Mouse (Mus musculus) kidney, embryonic 14.5 days (tissue): Measurements from ENCODE around the gene Tecpr2. TPM values are rescaled to one million over a fixed set of nuclear protein-coding genes. Genes with fewer than 3 reads are reported as not detected.

Experiments
- ATAC-seq: fragments of 200-750 bp; cut with Nextera tagmentation; 2 replicates; pipeline ENCODE4 v1.8.0; 2017; ENCODE audit warnings: moderate number of reproducible peaks, mild to moderate bottlenecking, moderate TSS enrichment, moderate library complexity; ENCODE audit not compliant: low FRiP score, low TSS enrichment
- H3K27ac ChIP-seq: fragments of 300-500 bp; sonication (generic); 2 replicates; pipeline ENCODE4 v1.5.1; 2014; ENCODE audit warnings: low read depth, mild to moderate bottlenecking, low read length, moderate library complexity, mixed read lengths
- H3K27me3 ChIP-seq: fragments of 300-500 bp; sonication (generic); 2 replicates; pipeline ENCODE4 v1.6.1; 2014; ENCODE audit warnings: mild to moderate bottlenecking, low read length; ENCODE audit not compliant: control insufficient read depth, insufficient read depth
- H3K36me3 ChIP-seq: fragments of 300-500 bp; sonication (generic); 2 replicates; pipeline ENCODE4 v1.6.1; 2014; ENCODE audit warnings: low read length, mixed read lengths; ENCODE audit not compliant: control insufficient read depth, insufficient read depth
- H3K4me1 ChIP-seq: fragments of 300-500 bp; sonication (generic); 2 replicates; pipeline ENCODE4 v1.6.1; 2014; ENCODE audit warnings: low read length, mixed read lengths; ENCODE audit not compliant: control insufficient read depth, insufficient read depth
- H3K4me2 ChIP-seq: fragments of 300-500 bp; sonication (generic); replicated peaks from 2 replicates; pipeline ENCODE4 v1.6.1; 2014; ENCODE audit warnings: low read depth, mild to moderate bottlenecking, low read length
- H3K4me3 ChIP-seq: fragments of 300-500 bp; sonication (generic); 2 replicates; pipeline ENCODE4 v1.5.1; 2014; ENCODE audit warnings: mild to moderate bottlenecking, low read length
- H3K9ac ChIP-seq: fragments of 300-500 bp; sonication (generic); 2 replicates; pipeline ENCODE4 v1.6.1; 2014; ENCODE audit warnings: low read depth, mild to moderate bottlenecking, low read length, moderate library complexity
- H3K9me3 ChIP-seq: fragments of 300-500 bp; sonication (generic); 2 replicates; pipeline ENCODE4 v1.6.1; 2016; ENCODE audit warnings: low read length; ENCODE audit not compliant: control insufficient read depth
- WGBS: fragments of 180-500 bp; shearing (Covaris S2); extraction: QIAGEN DNeasy Blood & Tissue Kit; methylation state at CpG from one replicate; pipeline ENCODE4 v1.1.7; 2014; 5-methylcytosine and 5-hydroxymethylcytosine counted together
- polyA plus RNA-seq: library from polyadenylated mRNA; unstranded; fragments of >200 nt; fragmentation: Nextera tagmentation; extraction: Ambion mirVana; gene quantifications from 2 replicates; pipeline ENCODE4 v1.2.1, GENCODE M21; 2014

Tecpr2 gene
- polyA plus RNA-seq, 1 experiment from 2014 or later, result 3.6 TPM

DNA sequence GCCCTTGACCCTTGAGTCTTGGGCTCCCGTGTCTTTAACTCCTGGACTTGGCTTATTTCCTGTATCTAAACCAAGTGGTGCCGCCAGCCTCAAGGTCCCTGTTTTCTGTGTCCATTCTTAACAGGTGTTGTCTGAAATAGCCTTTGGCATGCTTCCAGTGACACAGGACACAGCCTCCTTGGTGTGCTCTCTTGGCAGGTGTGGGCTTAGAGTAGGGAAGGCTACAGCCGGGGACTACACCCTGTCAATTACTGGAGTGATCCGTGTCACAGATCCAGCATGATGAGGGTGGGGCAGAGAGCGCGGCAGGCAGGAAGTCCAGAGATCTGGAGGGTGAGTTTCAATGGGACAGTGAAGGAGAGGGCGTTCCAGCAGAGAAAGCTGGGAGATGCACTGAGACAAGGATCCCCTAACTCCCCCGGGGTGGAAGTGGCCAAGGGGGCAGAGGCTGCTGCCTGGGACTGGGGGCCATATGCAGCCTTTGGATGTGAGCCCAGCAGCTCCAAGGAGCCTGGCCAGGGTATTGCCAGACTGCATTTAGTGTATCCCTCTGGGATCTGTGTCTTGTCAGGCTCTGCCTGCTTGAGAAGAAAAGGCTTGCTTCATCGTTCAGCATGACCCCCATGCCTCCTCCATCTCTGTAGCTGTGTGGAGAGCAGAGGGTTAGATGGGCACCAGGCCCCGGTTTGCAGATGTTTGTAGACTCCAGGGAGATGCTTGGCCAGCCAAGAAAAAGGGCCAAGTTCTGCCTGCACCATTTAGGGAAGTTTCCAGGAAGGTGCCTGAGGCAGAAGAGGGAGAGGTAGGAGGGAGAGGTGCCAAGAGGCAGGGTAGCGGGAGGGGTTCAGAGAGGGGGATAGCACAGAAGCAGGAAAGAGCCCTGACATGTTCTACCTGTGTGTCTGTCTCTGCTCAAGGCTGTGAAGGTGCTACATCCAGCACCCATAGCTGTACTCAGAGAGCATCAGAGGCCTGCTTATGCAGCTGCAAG, 119.7 kb downstream of the Tecpr2 start:
- H3K27ac ChIP-seq, result no peak overlapping the region
- H3K4me2 ChIP-seq, result no peak overlapping the region

DNA sequence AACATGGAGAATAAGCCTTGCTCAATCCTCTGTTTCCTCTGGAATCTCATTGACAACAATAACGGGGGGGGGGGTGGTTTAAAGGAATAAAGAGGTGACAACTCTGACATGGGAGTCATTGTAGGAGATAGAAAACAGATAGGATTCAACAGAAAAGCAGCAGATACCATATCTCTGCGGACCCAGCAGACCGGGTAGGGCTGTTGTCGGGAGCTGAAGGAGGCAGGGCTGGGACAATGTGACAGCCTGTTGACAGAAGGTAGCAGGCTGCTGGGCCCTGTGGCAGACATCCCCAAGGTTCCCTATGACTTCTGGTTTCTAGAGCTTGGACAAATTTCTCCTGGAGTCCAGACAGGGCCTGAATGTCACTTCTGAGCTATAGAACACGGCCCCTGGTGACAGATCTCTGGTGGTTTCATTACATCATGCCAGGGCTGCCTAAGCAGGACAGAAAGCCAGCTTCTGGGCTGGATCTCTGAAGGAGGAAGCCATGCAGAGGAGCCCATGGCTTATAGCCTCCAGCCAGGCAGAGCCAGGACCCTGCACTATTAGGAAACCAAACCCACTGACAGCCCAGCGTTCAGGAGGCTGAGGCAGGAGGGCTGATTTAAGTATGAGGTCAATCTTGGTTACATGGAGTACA, 120.7 kb downstream of the Tecpr2 start:
- no peak for ATAC-seq
- no peak overlapping the region for H3K9ac ChIP-seq
- no peak overlapping the region for H3K4me3 ChIP-seq
- peaks cover 4% of the 10 kb centered on the region; the same call in 1 of the 2 replicates for H3K9me3 ChIP-seq
- H3K4me2 ChIP-seq, result no peak overlapping the region
- no peak overlapping the region for H3K27ac ChIP-seq
- H3K4me1 ChIP-seq, result peaks cover 19% of the 10 kb centered on the region; the same call in 1 of the 2 replicates
- H3K36me3 ChIP-seq, result no peaks in the 10 kb centered on the region
- no peaks in the 10 kb centered on the region for H3K27me3 ChIP-seq
- 75% methylated on average over 6 of the region's 6 CpGs for WGBS

More for the DNA sequence above, 119.7 kb downstream of the Tecpr2 start:
- H3K4me1 ChIP-seq, result peaks cover 19% of the 10 kb centered on the region; the same call in 1 of the 2 replicates
- ATAC-seq, result no peak
- H3K9me3 ChIP-seq, result peaks cover 4% of the 10 kb centered on the region; the same call in 1 of the 2 replicates
- no peaks in the 10 kb centered on the region for H3K36me3 ChIP-seq
- H3K9ac ChIP-seq, result no peak overlapping the region
- H3K27me3 ChIP-seq, result no peaks in the 10 kb centered on the region
- WGBS, result 53% methylated on average over 11 of the region's 11 CpGs
- no peak overlapping the region for H3K4me3 ChIP-seq

DNA sequence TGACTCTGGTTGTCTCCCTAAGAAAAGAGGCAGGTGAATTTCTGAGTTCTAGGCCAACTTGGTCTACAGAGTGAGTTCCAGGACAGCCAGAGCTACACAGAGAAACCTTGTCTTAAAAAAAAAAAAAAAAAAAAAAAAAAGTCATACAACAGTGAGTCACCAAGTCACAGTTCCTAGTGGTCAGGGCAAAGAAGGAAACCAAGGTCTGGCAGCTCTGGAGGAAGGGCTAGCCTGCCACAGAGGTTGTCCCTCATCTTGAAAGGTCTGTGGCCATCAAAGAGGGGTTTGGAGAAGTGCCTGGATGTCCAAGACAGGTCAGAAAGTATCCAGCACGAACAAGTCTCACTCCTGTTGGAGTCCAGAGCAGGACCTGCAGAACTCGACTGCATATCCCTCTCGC, 127.7 kb downstream of the Tecpr2 start:
- Histone ChIP-seq H3K4me3 (no peak overlapping the region), H3K4me2 (no peak overlapping the region), H3K9me3 (peaks cover 4% of the 10 kb centered on the region; the same call in 1 of the 2 replicates), H3K27ac (no peak overlapping the region), H3K9ac (no peak overlapping the region), H3K4me1 (no peaks in the 10 kb centered on the region), H3K36me3 (no peaks in the 10 kb centered on the region), H3K27me3 (no peaks in the 10 kb centered on the region)
- no peak for ATAC-seq
- WGBS, result 81% methylated on average over 3 of the region's 3 CpGs

DNA sequence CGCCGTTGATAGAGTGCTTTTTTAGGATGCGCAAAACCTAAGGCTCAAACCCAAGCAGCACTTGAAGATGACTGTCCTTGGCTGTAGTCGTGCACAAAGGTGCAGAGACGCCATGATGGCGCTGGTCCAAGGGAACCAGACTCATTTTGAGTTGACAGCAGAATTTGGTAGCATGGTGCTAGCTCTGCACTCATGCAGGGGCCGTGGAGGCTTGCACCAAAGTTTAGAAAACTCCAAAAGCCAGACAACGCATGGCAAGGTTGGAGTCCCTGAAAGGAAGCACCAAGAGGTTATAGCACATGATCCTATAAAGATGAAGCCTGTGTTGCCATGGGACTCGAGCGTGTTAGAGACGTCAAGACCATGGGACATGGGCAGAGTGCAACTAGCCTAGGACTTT, 129.0 kb downstream of the Tecpr2 start:
- no peaks in the 10 kb centered on the region for H3K4me1 ChIP-seq
- WGBS, result 92% methylated on average over 11 of the region's 11 CpGs
- H3K27ac ChIP-seq, result no peak overlapping the region
- no peaks in the 10 kb centered on the region for H3K27me3 ChIP-seq
- no peak overlapping the region for H3K4me3 ChIP-seq
- H3K36me3 ChIP-seq, result no peaks in the 10 kb centered on the region
- no peak overlapping the region for H3K4me2 ChIP-seq
- no peaks in the 10 kb centered on the region for H3K9me3 ChIP-seq
- H3K9ac ChIP-seq, result no peak overlapping the region
- no peak for ATAC-seq

DNA sequence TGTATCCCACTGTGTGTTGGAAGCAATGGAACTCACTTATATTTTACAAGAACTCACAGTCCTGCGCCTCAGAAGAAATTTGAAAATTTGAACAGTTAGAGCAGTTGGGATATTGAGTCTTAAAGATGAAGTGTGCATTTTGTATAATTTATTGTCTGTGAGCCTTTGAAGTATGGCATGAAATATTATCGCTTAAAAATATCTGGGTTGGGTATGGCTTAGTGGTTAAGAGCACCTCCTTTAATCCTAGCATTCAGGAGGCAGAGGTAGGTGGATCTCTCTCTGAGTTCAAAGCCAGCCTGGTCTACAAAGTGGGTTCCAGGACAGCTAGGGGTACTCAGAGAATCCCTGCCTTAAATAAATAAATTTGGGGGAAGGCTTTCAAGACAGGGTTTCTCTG, 130.0 kb downstream of the Tecpr2 start:
- no peaks in the 10 kb centered on the region for H3K4me1 ChIP-seq
- WGBS, result 88% methylated on average over 2 of the region's 2 CpGs

DNA sequence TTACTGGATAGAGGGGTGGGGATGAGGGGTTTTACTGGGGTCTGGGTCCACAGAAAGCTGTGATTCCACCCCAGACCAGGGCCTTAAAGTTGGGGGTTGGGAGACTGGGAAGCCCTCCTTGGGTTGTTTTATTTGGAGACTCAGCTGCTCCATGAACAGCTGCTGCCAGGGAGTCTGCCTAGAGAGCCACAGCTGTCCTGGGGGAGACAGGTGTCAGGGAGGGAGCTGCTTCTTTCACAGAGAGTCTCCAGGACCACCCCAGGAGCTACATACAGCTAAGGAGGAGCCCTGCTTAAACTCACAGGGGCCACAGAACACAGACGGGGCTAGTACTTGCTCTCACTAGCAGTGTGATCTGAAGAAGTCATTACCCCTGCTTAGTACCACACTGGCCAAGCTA, 132.1 kb downstream of the Tecpr2 start:
- no peak overlapping the region for H3K4me3 ChIP-seq
- no peaks in the 10 kb centered on the region for H3K9me3 ChIP-seq
- ATAC-seq, result no peak
- H3K27ac ChIP-seq, result no peak overlapping the region
- no peak overlapping the region for H3K9ac ChIP-seq
- H3K36me3 ChIP-seq, result no peaks in the 10 kb centered on the region
- H3K4me2 ChIP-seq, result no peak overlapping the region
- WGBS, result 20% methylated on average over 1 of the region's 1 CpGs
- H3K27me3 ChIP-seq, result no peaks in the 10 kb centered on the region
- H3K4me1 ChIP-seq, result no peaks in the 10 kb centered on the region

More for the DNA sequence above, 130.0 kb downstream of the Tecpr2 start:
- no peak for ATAC-seq
- Histone ChIP-seq H3K9ac (no peak overlapping the region), H3K4me3 (no peak overlapping the region), H3K4me2 (no peak overlapping the region), H3K9me3 (no peaks in the 10 kb centered on the region), H3K36me3 (no peaks in the 10 kb centered on the region), H3K27ac (no peak overlapping the region), H3K27me3 (no peaks in the 10 kb centered on the region)

DNA sequence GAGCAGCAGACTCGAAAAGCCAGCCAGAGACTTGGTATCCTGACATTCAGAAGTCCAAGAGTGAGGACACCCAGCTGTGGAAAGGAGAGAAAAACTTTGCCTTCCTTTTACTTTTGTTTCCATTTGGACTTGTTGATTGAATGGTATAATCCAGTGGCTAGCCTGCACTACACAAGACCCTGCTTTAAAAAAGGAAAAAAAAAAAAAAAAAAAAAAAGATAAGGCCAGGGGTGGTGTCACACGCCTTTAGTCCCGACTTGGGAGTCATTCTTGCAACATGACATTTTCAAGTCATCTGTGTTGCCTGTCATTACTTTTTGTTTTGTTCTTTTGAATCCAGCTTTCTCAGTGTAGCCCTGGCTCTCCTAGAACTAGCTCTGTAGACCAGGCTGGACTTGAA, 132.5 kb downstream of the Tecpr2 start:
- Histone ChIP-seq H3K4me1 (no peaks in the 10 kb centered on the region), H3K27ac (no peak overlapping the region), H3K4me2 (no peak overlapping the region), H3K27me3 (no peaks in the 10 kb centered on the region), H3K9me3 (no peaks in the 10 kb centered on the region), H3K9ac (no peak overlapping the region), H3K4me3 (no peak overlapping the region), H3K36me3 (no peaks in the 10 kb centered on the region)
- ATAC-seq, result no peak
- WGBS, result 60% methylated on average over 3 of the region's 3 CpGs
